Mouse (Mus musculus) layer of hippocampus, adult 2 months (tissue): Measurements from ENCODE around the gene Iqgap1. TPM values are rescaled to one million over a fixed set of nuclear protein-coding genes. Genes with fewer than 3 reads are reported as not detected.
"Not testable (repeated sequence)": the region's sequence is repeated elsewhere in the genome, so short reads cannot be mapped to it uniquely, and the experiment has no call there.

ENCODE experiments used
- DNase-seq, 2 experiments: peaks; one replicate each; pipeline ENCODE4 v3.0.0; 2022; ENCODE audit warnings: low spot score in 2 of 2
- H3K27ac ChIP-seq: fragments of 200-600 bp; 2 replicates; pipeline ENCODE4 v1.8.1; 2022
- H3K4me3 ChIP-seq: fragments of 200-600 bp; 2 replicates; pipeline ENCODE4 v1.8.1; 2022; ENCODE audit warnings: mild to moderate bottlenecking
- CTCF ChIP-seq: fragments of 200-600 bp; conservative IDR thresholded peaks from 2 replicates; pipeline ENCODE4 v1.8.1; 2022; ENCODE audit warnings: antibody characterized with exemption, mild to moderate bottlenecking, moderate library complexity
- total RNA-seq, 2 experiments: library from RNA; stranded (reverse); gene quantifications; 2 replicates each; pipeline ENCODE4 v1.2.3; 2021

The Iqgap1 gene
- total RNA-seq, 2 experiments from 2014 or later = 19.4 to 21.6 TPM

DNA sequence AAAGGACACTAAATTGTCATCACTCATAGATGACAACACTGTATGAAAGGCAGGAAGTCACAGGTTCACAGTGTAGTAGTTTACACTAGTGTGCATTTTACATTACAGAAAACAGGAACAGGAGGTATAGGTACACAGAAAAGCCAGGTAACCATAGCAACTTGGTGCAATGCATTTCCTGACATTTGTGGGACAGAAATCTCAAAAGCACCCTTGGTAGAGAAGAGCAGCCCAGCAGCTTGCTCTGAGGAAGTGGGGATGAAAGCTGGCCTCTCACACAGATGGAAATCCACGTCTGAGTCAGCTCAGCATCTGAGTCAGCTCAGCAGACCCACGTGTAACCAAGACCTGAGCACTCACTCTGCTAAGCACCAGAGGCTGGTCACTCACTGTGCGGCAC, 59.7 kb downstream of the Iqgap1 start:
- TF ChIP-seq CTCF = no peak
- peak overlapping the region; percentile 81 for H3K27ac ChIP-seq
- H3K4me3 ChIP-seq = no peak overlapping the region
- peak in 1 of 2 experiments; percentile 53 for DNase-seq

DNA sequence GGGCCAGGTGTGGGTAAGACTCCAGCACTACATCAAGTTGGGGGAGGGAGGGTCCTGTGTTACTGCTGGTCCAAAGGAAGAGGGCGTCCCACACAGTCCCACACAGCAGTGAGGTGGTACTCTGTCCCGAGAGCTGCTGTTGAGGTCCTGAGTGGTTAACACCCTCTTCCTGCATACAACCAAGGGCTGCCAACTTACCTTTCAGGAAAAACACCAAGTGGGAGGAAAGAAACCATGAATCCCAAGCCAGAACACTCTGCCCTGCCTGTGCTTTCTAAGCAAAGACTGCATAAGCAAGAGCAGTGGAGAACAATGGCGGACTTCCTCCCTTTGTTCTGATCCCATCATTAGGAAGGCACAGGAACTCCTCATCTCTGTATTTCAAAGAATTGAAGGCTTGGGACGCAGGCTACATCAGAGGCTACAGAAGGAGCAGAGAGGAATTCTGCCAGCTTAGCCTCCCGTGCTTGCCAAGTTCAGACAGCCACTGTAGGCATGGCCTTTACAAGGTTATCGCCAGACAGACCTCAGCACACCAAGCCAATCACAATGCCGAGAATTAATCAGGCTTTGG, 61.8 kb downstream of the Iqgap1 start:
- DNase-seq = no peak
- Histone ChIP-seq H3K4me3 (no peak overlapping the region), H3K27ac (peak overlapping the region; percentile 43; the same call in 1 of the 2 replicates)
- no peak for TF ChIP-seq CTCF

DNA sequence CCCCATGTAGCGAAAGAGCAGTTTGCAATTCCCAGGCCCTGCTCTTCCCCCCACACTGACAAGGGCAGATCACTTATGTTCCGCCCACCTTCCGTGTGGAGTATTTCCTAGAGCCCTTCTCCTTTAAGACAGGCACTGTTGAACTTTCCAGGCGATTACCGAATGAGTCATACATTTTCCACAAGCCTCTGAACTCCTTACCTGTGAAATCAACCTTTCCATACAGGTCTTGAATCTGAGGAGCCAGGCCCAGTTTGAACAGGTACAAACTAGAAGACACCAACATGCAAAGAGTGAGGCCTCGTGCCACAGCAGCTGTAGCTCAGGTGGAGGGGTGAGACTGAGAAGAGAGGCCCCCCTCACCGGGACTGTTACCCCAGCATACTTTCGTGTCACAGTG, 63.5 kb downstream of the Iqgap1 start:
- no peak overlapping the region for H3K27ac ChIP-seq
- no peak overlapping the region for H3K4me3 ChIP-seq
- DNase-seq = no peak
- no peak for TF ChIP-seq CTCF

DNA sequence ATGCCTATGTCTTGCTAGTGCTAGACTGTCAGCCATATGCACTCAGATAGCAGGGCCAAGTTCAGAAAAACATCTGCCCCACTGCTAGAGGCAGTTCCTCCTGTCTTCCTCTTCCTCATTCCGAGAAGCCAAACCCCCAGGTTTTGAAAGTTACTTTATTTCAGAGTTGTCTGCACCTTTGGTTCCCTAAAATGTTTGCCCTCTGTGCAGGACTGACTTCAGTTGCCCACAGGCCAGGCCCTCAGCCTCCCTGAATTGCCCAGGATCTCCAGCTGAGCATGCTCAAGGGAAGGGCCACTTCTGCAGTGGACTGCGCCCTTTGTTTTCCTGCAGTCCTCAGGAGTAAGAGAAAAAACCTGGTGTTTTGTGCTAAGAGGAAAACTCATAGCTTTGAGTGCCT, 71.7 kb downstream of the Iqgap1 start:
- Histone ChIP-seq H3K27ac (no peak overlapping the region), H3K4me3 (no peak overlapping the region)
- no peak for TF ChIP-seq CTCF
- no peak for DNase-seq

DNA sequence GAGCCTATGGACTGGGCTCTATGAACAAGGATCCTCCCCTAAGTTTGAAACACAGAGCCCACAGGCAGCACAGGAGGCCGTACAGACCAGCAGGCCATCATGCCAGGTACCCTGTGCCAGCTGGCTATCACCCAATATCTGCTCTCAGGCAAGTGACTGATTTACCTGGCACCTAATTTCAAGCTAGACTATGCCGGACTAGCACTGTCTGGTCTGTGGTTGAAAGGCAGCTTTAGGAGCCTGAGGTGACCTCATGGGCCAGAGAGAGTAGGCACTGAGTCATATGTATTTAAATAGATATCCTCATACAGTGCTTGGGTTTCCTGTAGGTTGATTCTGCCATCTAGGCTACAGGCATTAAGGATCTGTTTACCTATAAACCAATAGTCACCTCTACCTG, 72.2 kb downstream of the Iqgap1 start:
- Histone ChIP-seq H3K27ac (no peak overlapping the region), H3K4me3 (no peak overlapping the region)
- TF ChIP-seq CTCF = no peak
- DNase-seq = no peak

DNA sequence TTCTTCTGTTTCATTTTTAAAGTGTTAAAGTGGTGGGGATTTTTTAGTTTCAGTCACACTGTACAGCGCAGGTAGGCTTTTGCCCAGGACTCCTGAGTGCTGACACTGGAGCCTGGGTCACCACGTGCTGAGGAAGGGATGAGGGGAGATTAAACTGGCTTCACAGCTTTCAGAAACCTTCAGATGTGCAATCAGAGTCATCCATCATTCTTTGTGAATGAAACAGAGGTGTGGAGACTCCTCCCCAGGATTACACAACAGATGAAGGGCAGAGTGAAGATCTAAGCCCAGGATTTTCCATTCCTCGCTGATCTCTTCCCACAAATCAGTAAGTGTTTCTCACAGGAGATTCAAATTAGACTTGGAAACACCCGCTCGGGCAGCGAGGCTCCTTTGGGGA, 76.2 kb downstream of the Iqgap1 start:
- no peak for DNase-seq
- Histone ChIP-seq H3K27ac (no peak overlapping the region), H3K4me3 (no peak overlapping the region)
- TF ChIP-seq CTCF = no peak

DNA sequence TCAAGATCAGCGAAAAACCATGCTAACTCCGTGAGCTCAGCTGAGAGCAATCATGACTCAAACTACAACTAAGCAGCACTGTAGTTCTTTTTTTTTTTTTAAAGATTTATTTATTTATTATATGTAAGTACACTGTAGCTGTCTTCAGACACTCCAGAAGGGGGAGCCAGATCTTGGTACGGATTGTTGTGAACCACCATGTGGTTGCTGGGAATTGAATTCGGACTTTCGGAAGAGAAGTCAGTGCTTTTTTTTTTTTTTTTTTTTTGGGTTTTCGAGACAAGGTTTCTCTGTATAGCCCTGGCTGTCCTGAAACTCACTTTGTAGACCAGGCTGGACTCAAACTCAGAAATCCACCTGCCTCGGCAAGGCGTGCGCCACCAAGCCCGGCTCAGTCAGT, 76.7 kb downstream of the Iqgap1 start:
- H3K4me3 ChIP-seq = not testable (repeated sequence)

DNA sequence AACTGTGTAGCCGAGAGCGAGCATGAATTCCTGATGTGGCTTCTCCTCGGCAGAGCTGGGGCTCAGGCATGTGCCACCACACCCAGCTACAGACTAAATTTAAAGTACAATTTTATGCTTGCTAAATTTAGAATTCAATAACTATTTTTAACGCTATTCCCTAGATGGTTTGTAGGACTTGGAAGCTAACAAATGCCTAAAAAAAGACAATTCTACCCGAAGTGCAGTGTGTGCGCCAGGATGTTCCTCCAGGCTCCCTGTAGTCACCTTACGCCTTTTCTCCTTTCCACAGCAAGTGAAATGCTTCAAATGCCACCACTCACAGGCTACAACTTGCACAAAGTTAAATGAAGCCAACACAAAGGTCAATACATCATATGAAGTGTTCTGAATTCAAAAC, 78.4 kb downstream of the Iqgap1 start:
- Histone ChIP-seq H3K4me3 (no peak overlapping the region), H3K27ac (no peak overlapping the region)
- DNase-seq = no peak
- no peak for TF ChIP-seq CTCF

More for the DNA sequence above, 76.7 kb downstream of the Iqgap1 start:
- not testable (repeated sequence) for DNase-seq, H3K27ac ChIP-seq
- TF ChIP-seq CTCF = peak; percentile 23; the same call in 1 of the 2 replicates

DNA sequence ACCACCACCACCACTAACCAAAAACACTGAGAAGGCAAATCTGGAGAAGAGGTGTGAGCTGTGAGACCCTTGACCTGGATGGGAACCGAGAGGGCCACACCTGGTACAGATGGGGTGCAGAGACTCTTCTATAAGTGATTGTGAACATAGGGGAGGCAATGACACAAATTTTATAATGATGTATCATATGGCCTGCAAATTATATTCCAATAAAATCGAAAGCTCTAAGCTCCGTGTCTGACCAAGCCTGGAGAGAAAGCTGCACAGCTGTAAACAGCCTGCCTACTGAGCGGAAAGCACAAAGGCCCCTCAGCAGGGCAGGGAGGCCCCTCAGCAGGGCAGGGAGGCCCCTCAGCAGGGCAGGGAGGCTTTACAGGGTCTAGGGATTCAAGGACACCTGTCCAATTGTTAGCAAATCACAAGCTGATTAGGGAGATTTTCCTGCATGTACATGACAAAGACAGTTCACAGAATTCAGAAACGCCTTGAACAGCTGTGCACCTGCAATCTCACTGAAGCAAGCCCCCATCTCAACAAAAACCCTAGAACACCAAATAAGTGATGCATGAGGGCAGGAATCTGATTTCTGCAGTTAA, 79.5 kb downstream of the Iqgap1 start:
- no peak for DNase-seq
- H3K27ac ChIP-seq = no peak overlapping the region
- no peak for TF ChIP-seq CTCF
- no peak overlapping the region for H3K4me3 ChIP-seq

DNA sequence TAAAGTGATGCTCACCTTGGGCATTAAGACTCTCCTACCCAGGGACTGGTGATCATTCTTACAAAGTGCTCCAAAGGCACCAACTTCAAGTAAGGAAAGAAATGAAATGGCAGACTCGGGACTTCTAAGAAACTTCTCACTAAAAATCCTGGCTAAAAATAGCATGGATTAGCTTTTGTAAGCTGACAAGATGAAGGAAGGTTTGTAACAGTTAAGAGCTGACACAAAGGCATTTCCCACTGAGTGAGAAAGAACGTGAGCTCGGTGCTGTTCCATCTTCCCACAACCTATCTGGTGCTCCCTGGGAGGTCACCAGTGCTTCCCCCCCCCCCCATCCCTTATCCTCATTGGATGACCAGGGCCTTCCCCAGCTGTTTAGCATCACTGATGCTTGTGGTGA, 80.0 kb downstream of the Iqgap1 start:
- TF ChIP-seq CTCF = no peak
- no peak overlapping the region for H3K4me3 ChIP-seq
- no peak for DNase-seq
- H3K27ac ChIP-seq = no peak overlapping the region

DNA sequence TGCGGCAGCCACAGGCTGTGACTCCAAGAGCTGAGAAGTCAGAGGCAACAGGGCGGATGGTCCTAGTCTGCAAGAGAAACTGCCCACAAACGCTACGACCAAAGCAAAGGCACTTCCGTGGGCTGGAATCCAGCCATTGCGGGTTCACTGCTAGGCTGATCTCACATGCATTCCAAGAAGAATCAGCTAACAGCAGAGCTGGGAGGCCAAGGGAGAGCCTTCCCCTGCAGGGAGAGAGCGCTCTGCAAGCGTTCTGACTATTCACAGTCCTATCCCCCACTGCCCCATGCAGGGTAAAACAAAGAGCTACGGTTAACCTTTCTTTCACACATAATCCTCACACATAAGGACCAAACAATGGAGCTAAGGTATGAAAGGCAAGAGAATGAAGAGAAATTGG, 80.5 kb downstream of the Iqgap1 start:
- DNase-seq = no peak
- Histone ChIP-seq H3K27ac (no peak overlapping the region), H3K4me3 (no peak overlapping the region)
- TF ChIP-seq CTCF = no peak

DNA sequence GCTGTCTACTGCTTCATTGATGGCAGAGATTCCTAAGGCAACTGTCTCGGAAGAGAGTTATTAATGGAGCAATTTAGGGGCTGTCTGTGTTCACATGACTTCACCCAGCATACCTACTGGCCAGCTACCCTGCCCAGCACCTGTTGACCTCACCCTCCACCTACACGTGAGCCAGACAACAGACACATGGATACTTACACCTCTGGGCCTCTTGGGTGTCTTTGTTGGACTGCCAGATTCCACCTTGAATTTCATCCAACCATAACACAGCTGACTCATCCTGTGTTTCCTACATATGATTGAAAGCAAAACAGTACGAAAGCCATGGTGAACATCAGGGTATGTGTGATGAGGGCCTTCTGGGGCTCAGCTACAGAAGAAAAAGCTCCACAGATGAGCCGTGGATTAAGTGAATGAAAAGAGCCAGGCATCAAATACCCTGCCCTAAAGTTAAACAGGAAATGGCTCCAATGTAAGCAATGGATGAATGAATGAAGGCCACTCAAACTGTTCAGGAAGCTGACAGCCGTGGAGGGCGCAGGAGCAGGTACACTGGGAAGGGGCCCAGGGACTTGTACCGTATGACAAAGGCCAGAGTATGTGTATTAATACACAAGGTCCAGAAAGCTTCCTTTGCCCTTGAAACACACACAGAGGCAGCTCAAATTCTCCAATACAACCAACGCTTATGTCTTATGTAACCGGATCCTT, 81.7 kb downstream of the Iqgap1 start:
- TF ChIP-seq CTCF = no peak
- no peak overlapping the region for H3K4me3 ChIP-seq
- peak overlapping the region; percentile 46; the same call in 1 of the 2 replicates for H3K27ac ChIP-seq
- DNase-seq = no peak

DNA sequence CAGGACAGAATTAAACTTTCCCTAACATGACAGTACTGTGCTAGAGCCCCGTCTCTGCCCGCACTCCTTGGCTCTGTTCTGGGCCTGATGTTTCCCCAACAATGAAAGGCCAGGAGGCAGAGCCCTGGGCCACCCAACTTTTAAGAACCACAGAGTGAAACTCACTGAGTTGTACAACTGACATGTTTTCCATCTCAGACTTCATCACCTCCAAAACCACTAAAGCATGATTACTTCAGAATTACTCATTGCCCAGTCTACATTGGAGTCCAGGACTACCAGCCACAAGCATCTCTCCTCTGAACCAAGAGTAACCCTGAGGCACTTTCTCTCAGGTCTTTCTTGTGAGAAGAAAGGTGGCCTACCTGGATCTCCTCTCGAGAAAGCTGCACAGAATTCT, 83.1 kb downstream of the Iqgap1 start:
- no peak for DNase-seq
- no peak overlapping the region for H3K4me3 ChIP-seq
- no peak overlapping the region for H3K27ac ChIP-seq
- TF ChIP-seq CTCF = no peak

DNA sequence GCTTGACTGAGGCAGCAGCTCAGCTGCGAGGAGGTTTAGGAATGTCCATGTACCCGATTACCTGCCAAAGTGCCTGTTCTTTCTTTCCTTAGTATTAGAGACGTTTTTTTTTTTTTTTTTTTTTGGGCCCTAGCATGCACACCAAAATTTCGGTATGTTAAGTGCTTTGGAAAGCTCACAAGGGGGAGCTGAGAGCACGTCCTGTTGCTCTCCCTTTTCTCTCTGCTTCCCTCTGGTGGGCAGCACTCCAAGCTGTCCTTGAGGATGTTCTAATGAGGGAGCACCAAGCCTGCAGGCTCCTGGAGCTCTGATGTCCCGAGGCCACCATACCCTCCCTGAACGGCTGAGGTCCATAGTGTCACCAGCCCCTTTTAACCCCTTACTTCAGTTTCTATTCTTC, 84.8 kb downstream of the Iqgap1 start:
- Histone ChIP-seq H3K4me3 (no peak overlapping the region), H3K27ac (no peak overlapping the region)
- TF ChIP-seq CTCF = peak; percentile 88
- peak; percentile 67 to 80 for DNase-seq
